Comparison of ENCODE assay signal across 20 mouse cellular contexts in the genomic region with DNA sequence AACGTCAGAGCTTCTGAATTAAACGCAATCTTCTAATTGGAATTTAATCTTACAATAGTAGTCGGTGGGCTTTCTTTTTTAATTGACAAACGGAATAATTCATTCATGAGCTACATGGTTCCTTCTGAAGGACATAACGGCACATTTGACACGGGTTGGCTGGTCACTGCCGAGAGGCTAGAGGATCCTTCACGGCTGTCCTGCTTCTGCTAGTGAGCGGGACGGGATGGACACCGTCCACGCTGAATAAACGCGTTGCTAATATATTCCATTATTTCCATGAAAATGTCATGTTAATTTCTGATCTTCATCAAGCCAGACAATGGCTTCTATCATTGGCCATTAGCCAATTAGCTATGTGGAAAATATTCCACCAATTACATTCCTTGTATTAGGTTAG.
DNase-seq lines count a peak whose midpoint lies in the region; ATAC-seq and TF ChIP-seq lines count a peak whose summit lies in the region.
"Had no signal": no experiment of that assay in that cellular context is flagged by ENCODE, and none has a peak within 500 bp of the region (broad histone marks: within the 10 kb centered on the region; RNA-seq: fewer than 3 reads in every experiment).

No protein-coding gene starts in this region.

- no peak for ATAC-seq in heart, embryonic 12.5 days (ENCODE audit: insufficient number of reproducible peaks, low FRiP score)
- ATAC-seq in midbrain, embryonic 14.5 days (ENCODE audit: low FRiP score, low TSS enrichment): no peak
- ATAC-seq in midbrain, postnatal 0 days (ENCODE audit: low FRiP score): no peak
- ATAC-seq in megakaryocyte, adult 5-6 weeks (ENCODE audit: poor library complexity, severe bottlenecking): no peak
- ATAC-seq: activated CD4-positive, CD25-positive, alpha-beta regulatory T cell, adult 4 months; forebrain, embryonic 14.5 days; inflammation-experienced regulatory T-cells, adult 6 months; Patski had no signal

- TF ChIP-seq CTCF in midbrain, postnatal 0 days (IDR thresholded peaks at IDR 0.05): no peak

- H3K9ac ChIP-seq in heart, embryonic 12.5 days: no peak overlapping the region
- no peak overlapping the region for H3K9ac ChIP-seq in midbrain, embryonic 14.5 days (replicated peaks; ENCODE audit: low read length)
- H3K9ac ChIP-seq in midbrain, postnatal 0 days (replicated peaks; ENCODE audit: low read length, poor library complexity, severe bottlenecking): no peak overlapping the region

- H3K36me3 ChIP-seq in heart, embryonic 12.5 days: peaks cover 12% of the 10 kb centered on the region; the same call in 1 of the 2 replicates
- H3K36me3 ChIP-seq in midbrain, embryonic 14.5 days (ENCODE audit: control insufficient read depth, insufficient read depth, low read length): no peaks in the 10 kb centered on the region
- peaks cover 26% of the 10 kb centered on the region for H3K36me3 ChIP-seq in midbrain, embryonic 10.5 days
- no peaks in the 10 kb centered on the region; the same call in 1 of the 2 replicates for H3K36me3 ChIP-seq in midbrain, postnatal 0 days (ENCODE audit: insufficient read depth, low read length)
- peaks cover 24% of the 10 kb centered on the region for H3K36me3 ChIP-seq in forebrain, embryonic 10.5 days (replicated peaks)

- no peak overlapping the region for H3K4me3 ChIP-seq in heart, embryonic 12.5 days
- H3K4me3 ChIP-seq in midbrain, embryonic 14.5 days (replicated peaks; ENCODE audit: low read depth, low read length): no peak overlapping the region
- no peak overlapping the region for H3K4me3 ChIP-seq in midbrain, embryonic 10.5 days
- no peak overlapping the region for H3K4me3 ChIP-seq in midbrain, postnatal 0 days (ENCODE audit: low read depth, low read length)
- no peak overlapping the region for H3K4me3 ChIP-seq in forebrain, embryonic 10.5 days
- H3K4me3 ChIP-seq: embryonic facial prominence, embryonic 10.5 days; gastrocnemius, adult 2 months had no signal

- H3K4me1 ChIP-seq in heart, embryonic 12.5 days (replicated peaks): no peaks in the 10 kb centered on the region
- H3K4me1 ChIP-seq in midbrain, embryonic 14.5 days (ENCODE audit: control insufficient read depth, insufficient read depth, low read length): 0 out of 2 replicates have a peak, but pooled peaks cover 4% of the 10 kb centered on the region
- no peaks in the 10 kb centered on the region for H3K4me1 ChIP-seq in midbrain, embryonic 10.5 days
- H3K4me1 ChIP-seq in midbrain, postnatal 0 days (ENCODE audit: insufficient read depth, low read length): no peaks in the 10 kb centered on the region
- no peaks in the 10 kb centered on the region for H3K4me1 ChIP-seq in forebrain, embryonic 10.5 days
- H3K4me1 ChIP-seq: embryonic facial prominence, embryonic 10.5 days had no signal

- no peak overlapping the region for H3K4me2 ChIP-seq in heart, embryonic 12.5 days
- H3K4me2 ChIP-seq in midbrain, embryonic 14.5 days (ENCODE audit: low read length): peak overlapping the region; percentile 38
- H3K4me2 ChIP-seq in midbrain, postnatal 0 days (ENCODE audit: low read depth, low read length, poor library complexity, severe bottlenecking): peak overlapping the region; percentile 29; the same call in 1 of the 2 replicates

- no peaks in the 10 kb centered on the region for H3K9me3 ChIP-seq in heart, embryonic 12.5 days (replicated peaks)
- H3K9me3 ChIP-seq in midbrain, embryonic 14.5 days (ENCODE audit: control insufficient read depth, low read length): no peaks in the 10 kb centered on the region
- H3K9me3 ChIP-seq in midbrain, embryonic 10.5 days (replicated peaks): no peaks in the 10 kb centered on the region
- H3K9me3 ChIP-seq in midbrain, postnatal 0 days (ENCODE audit: low read length): no peaks in the 10 kb centered on the region
- no peaks in the 10 kb centered on the region for H3K9me3 ChIP-seq in forebrain, embryonic 10.5 days
- H3K9me3 ChIP-seq: embryonic facial prominence, embryonic 10.5 days had no signal

- DNase-seq in heart, adult 11 months: peak; percentile 73
- peak; percentile 42 for DNase-seq in midbrain, embryonic 14.5 days
- no peak for DNase-seq in midbrain, embryonic 10.5 days (ENCODE audit: low spot score)
- peak; percentile 28 for DNase-seq in midbrain, postnatal 0 days (ENCODE audit: low spot score)
- no peak for DNase-seq in forebrain, embryonic 10.5 days (ENCODE audit: extremely low spot score, low spot score)
- DNase-seq: adrenal gland, postnatal 14 days; B cell, adult 2 months; cerebellum, adult 11-12 months; cerebellum, adult 9-11 months; gastrocnemius, adult 2 months; gastrocnemius, postnatal 25 days; heart, postnatal 10 days; heart, postnatal 4 days had no signal

- no peaks in the 10 kb centered on the region for H3K27me3 ChIP-seq in heart, embryonic 12.5 days (replicated peaks)
- H3K27me3 ChIP-seq in midbrain, embryonic 14.5 days (ENCODE audit: control insufficient read depth, insufficient read depth, low read length): no peaks in the 10 kb centered on the region
- no peaks in the 10 kb centered on the region for H3K27me3 ChIP-seq in midbrain, embryonic 10.5 days (ENCODE audit: low read depth, poor library complexity, severe bottlenecking)
- H3K27me3 ChIP-seq in midbrain, postnatal 0 days (ENCODE audit: insufficient read depth, low read length): no peaks in the 10 kb centered on the region
- H3K27me3 ChIP-seq in forebrain, embryonic 10.5 days (ENCODE audit: poor library complexity, severe bottlenecking): no peaks in the 10 kb centered on the region
- H3K27me3 ChIP-seq: Patski had no signal

- H3K27ac ChIP-seq in heart, embryonic 12.5 days (ENCODE audit: poor library complexity, severe bottlenecking): no peak overlapping the region
- H3K27ac ChIP-seq in midbrain, embryonic 14.5 days (replicated peaks; ENCODE audit: low read depth, low read length): no peak overlapping the region; the same call in 1 of the 2 replicates
- H3K27ac ChIP-seq in midbrain, embryonic 10.5 days (replicated peaks): no peak overlapping the region
- no peak overlapping the region for H3K27ac ChIP-seq in midbrain, postnatal 0 days (ENCODE audit: low read depth, low read length)
- H3K27ac ChIP-seq in forebrain, embryonic 10.5 days: no peak overlapping the region
- H3K27ac ChIP-seq: embryonic facial prominence, embryonic 10.5 days; gastrocnemius, adult 2 months had no signal

- 91% methylated on average over 14 of the region's 14 CpGs for WGBS in heart, embryonic 12.5 days
- WGBS in midbrain, embryonic 14.5 days: 42% methylated on average over 14 of the region's 14 CpGs
- 94% methylated on average over 14 of the region's 14 CpGs for WGBS in midbrain, embryonic 10.5 days
- WGBS in midbrain, postnatal 0 days: 49% methylated on average over 14 of the region's 14 CpGs
- 94% methylated on average over 14 of the region's 14 CpGs for WGBS in forebrain, embryonic 10.5 days

Comparison
In these comparisons a context has a peak if more than half of its experiments do, and no peak if none do; other contexts are left out.
1. DNase-seq: peak in heart, adult 11 months (single experiment), midbrain, embryonic 14.5 days (single experiment) and midbrain, postnatal 0 days (single experiment); none in midbrain, embryonic 10.5 days (single experiment) and forebrain, embryonic 10.5 days (single experiment).